Mouse (Mus musculus) neural tube, embryonic 14.5 days (tissue): ENCODE data around the gene Plxnb2. TPM values are rescaled to one million over a fixed set of nuclear protein-coding genes. Genes with fewer than 3 reads are reported as not detected.
A peak's percentile ranks its signal among the peaks of the same experiment; 100 is the strongest.

Experiments
- ATAC-seq: fragments of 200-750 bp; cut with Nextera tagmentation; 2 replicates; pipeline ENCODE4 v1.8.0; 2017; ENCODE audit warnings: low read depth, mild to moderate bottlenecking, moderate TSS enrichment, moderate library complexity
- H3K27ac ChIP-seq: fragments of 300-500 bp; sonication (generic); 2 replicates; pipeline ENCODE4 v1.5.1; 2014; ENCODE audit warnings: low read depth, mild to moderate bottlenecking, control low read depth, low read length, moderate library complexity, mixed read lengths
- H3K27me3 ChIP-seq: fragments of 300-500 bp; sonication (generic); 2 replicates; pipeline ENCODE4 v1.6.1; 2014; ENCODE audit warnings: low read length; ENCODE audit not compliant: control insufficient read depth, insufficient read depth
- H3K36me3 ChIP-seq: fragments of 300-500 bp; sonication (generic); 2 replicates; pipeline ENCODE4 v1.6.1; 2014; ENCODE audit warnings: low read length, mixed read lengths; ENCODE audit not compliant: control insufficient read depth, insufficient read depth
- H3K4me1 ChIP-seq: fragments of 300-500 bp; sonication (generic); 2 replicates; pipeline ENCODE4 v1.6.1; 2014; ENCODE audit warnings: low read length; ENCODE audit not compliant: control insufficient read depth, insufficient read depth
- H3K4me2 ChIP-seq: fragments of 300-500 bp; sonication (generic); 2 replicates; pipeline ENCODE4 v1.6.1; 2014; ENCODE audit warnings: mild to moderate bottlenecking, low read depth, low read length, control low read depth
- H3K4me3 ChIP-seq: fragments of 300-500 bp; sonication (generic); 2 replicates; pipeline ENCODE4 v1.5.1; 2014; ENCODE audit warnings: low read depth, low read length, control low read depth, mixed read lengths
- H3K9ac ChIP-seq: fragments of 300-500 bp; sonication (generic); replicated peaks from 2 replicates; pipeline ENCODE4 v1.6.1; 2014; ENCODE audit warnings: low read depth, mild to moderate bottlenecking, control low read depth, low read length, mixed read lengths
- H3K9me3 ChIP-seq: fragments of 300-500 bp; sonication (generic); 2 replicates; pipeline ENCODE4 v1.6.1; 2016; ENCODE audit warnings: low read length; ENCODE audit not compliant: control insufficient read depth
- WGBS: fragments of 180-500 bp; shearing (Covaris S2); extraction: QIAGEN DNeasy Blood & Tissue Kit; methylation state at CpG from one replicate; pipeline ENCODE4 v1.1.7; 2014; 5-methylcytosine and 5-hydroxymethylcytosine counted together
- polyA plus RNA-seq: library from polyadenylated mRNA; unstranded; fragments of >200 nt; fragmentation: Nextera tagmentation; extraction: Ambion mirVana; gene quantifications from 2 replicates; pipeline ENCODE4 v1.2.1, GENCODE M21; 2014

Gene Plxnb2
- polyA plus RNA-seq, 1 experiment from 2014 or later: 66.4 TPM

GRCm38 (mm10) chr15:89148496-89149270 lies 31.9 kb downstream of the Plxnb2 start:
- WGBS: 4% methylated on average over 25 of the region's 25 CpGs
- Histone ChIP-seq H3K27ac (peak overlapping the region; percentile 85), H3K4me1 (peaks cover 27% of the 10 kb centered on the region), H3K9ac (peak overlapping the region; percentile 86), H3K36me3 (peaks cover 12% of the 10 kb centered on the region; the same call in 1 of the 2 replicates), H3K9me3 (no peaks in the 10 kb centered on the region), H3K4me3 (peak overlapping the region; percentile 79), H3K4me2 (peak overlapping the region; percentile 87), H3K27me3 (no peaks in the 10 kb centered on the region)
- peak; percentile 3; the same call in 1 of the 2 replicates for ATAC-seq

GRCm38 (mm10) chr15:89147895-89148294 lies 32.7 kb downstream of the Plxnb2 start:
- Histone ChIP-seq H3K27me3 (no peaks in the 10 kb centered on the region), H3K4me2 (peak overlapping the region; percentile 87), H3K9ac (peak overlapping the region; percentile 86; the same call in 1 of the 2 replicates), H3K4me1 (peaks cover 27% of the 10 kb centered on the region), H3K9me3 (no peaks in the 10 kb centered on the region), H3K27ac (no peak overlapping the region), H3K36me3 (0 out of 2 replicates have a peak, but pooled peaks cover 9% of the 10 kb centered on the region), H3K4me3 (peak overlapping the region; percentile 79; the same call in 1 of the 2 replicates)
- no peak for ATAC-seq
- WGBS: 45% methylated on average over 4 of the region's 4 CpGs

DNA sequence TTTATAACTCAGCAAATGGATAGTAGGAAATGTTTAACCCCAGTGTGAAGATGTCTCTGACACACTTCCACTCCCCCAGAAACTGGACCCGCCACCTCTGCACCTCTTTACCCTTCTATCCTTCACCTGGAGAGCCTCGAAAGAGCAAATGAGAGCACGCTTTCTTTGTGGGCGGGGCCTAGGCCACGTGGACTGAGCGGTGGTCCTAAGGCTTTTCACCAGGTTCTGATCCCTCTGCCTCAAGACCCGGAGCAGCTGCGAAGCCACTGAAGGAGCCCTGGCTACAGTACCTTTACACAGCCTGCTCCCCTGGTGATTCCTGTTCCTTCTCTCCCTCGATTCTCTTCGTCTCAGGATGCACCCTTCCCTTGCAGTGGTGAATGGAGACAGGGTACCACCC lies 33.1 kb downstream of the Plxnb2 start:
- Histone ChIP-seq H3K27ac (no peak overlapping the region), H3K27me3 (no peaks in the 10 kb centered on the region), H3K9ac (no peak overlapping the region), H3K4me1 (peaks cover 27% of the 10 kb centered on the region), H3K4me2 (peak overlapping the region; percentile 87), H3K4me3 (peak overlapping the region; percentile 79; the same call in 1 of the 2 replicates), H3K36me3 (0 out of 2 replicates have a peak, but pooled peaks cover 9% of the 10 kb centered on the region), H3K9me3 (no peaks in the 10 kb centered on the region)
- no peak for ATAC-seq
- WGBS: 17% methylated on average over 10 of the region's 10 CpGs

- Histone ChIP-seq H3K36me3 (0 out of 2 replicates have a peak, but pooled peaks cover 9% of the 10 kb centered on the region), H3K27ac (peak overlapping the region; percentile 70), H3K4me2 (peak overlapping the region; percentile 87), H3K9me3 (no peaks in the 10 kb centered on the region), H3K27me3 (no peaks in the 10 kb centered on the region), H3K9ac (peak overlapping the region; percentile 63), H3K4me3 (peak overlapping the region; percentile 79), H3K4me1 (peaks cover 23% of the 10 kb centered on the region)
- WGBS: 7% methylated on average over 15 of the region's 16 CpGs
- no peak for ATAC-seq
Measured at GRCm38 (mm10) chr15:89147024-89147423, 33.6 kb downstream of the Plxnb2 start.

DNA sequence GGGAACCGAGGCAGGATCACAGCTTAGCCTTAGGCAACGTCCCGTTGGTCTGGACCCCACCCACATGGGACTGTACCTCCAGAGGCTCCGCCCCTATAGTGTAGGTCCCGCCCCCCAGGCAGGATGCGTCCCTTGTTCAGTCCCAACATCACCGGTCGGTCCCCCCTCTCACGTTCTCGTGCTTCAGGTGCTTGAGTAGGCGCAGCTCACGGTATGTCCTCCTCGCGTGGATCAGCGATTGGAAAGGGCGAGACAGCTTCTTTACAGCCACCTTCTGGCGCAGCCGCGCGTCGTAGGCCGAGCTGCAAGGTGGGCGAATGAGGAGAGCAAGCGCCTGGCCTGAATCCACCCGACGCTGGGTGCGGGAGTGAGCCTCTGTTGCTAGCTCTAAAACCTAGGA lies 34.1 kb downstream of the Plxnb2 start:
- Histone ChIP-seq H3K4me1 (peaks cover 23% of the 10 kb centered on the region), H3K4me3 (peak overlapping the region; percentile 79), H3K4me2 (peak overlapping the region; percentile 87), H3K9me3 (no peaks in the 10 kb centered on the region), H3K9ac (peak overlapping the region; percentile 63), H3K36me3 (0 out of 2 replicates have a peak, but pooled peaks cover 9% of the 10 kb centered on the region), H3K27ac (peak overlapping the region; percentile 70), H3K27me3 (no peaks in the 10 kb centered on the region)
- 1% methylated on average over 27 of the region's 27 CpGs for WGBS
- peak; percentile 36; the same call in 1 of the 2 replicates for ATAC-seq

DNA sequence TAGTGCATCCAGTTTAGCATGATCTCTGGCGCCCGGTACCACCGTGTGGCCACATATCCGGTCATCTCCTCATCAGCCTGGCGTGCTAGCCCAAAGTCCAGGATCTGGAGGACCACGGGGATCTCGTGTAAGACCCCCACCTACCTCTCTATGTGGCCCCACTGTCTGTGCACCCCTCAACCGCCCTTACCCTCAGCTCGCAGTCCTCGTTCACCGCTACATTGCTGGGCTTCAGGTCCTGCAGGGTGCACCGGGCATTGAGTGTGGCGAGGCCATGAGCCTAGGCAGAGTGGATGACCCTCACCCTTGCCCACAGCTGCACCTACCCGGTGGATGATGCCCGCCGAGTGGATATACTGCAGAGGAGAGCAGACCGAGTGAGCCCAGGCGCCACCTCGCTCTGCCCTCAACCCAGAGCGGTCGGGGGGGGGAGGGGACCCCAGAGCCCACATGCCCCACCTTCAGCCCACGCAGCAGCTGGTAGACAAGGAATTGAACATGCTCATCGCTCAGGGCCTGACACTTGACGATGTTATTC lies 34.7 kb downstream of the Plxnb2 start:
- no peak for ATAC-seq
- H3K4me2 ChIP-seq: peak overlapping the region; percentile 87
- peaks cover 24% of the 10 kb centered on the region for H3K4me1 ChIP-seq
- H3K9ac ChIP-seq: no peak overlapping the region
- 0 out of 2 replicates have a peak, but pooled peaks cover 9% of the 10 kb centered on the region for H3K36me3 ChIP-seq
- H3K27me3 ChIP-seq: 0 out of 2 replicates have a peak, but pooled peaks cover 2% of the 10 kb centered on the region
- peak overlapping the region; percentile 79 for H3K4me3 ChIP-seq
- no peak overlapping the region for H3K27ac ChIP-seq
- H3K9me3 ChIP-seq: no peaks in the 10 kb centered on the region
- 81% methylated on average over 24 of the region's 24 CpGs for WGBS

DNA sequence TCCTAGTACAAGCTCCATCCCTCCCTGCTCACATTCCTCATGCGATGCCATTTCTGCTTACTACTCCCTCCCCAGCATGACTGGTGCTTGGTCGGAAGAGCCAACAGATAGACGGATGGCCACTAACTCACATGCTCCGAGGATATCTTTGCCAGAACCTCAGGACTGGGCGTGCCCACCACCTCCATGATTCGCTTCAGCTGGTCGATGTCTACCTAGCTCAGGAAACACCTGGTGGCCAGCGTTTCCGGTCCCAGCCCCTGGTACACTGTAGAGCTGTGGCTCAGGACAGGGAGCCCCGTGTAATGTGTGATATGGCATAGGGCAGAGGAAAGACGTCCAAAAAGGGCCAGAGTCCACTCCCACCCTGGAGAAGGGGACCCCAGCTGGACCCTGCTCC lies 35.6 kb downstream of the Plxnb2 start:
- H3K4me3 ChIP-seq: no peak overlapping the region
- 0 out of 2 replicates have a peak, but pooled peaks cover 9% of the 10 kb centered on the region for H3K36me3 ChIP-seq
- H3K27ac ChIP-seq: no peak overlapping the region
- H3K4me2 ChIP-seq: no peak overlapping the region
- peaks cover 6% of the 10 kb centered on the region; the same call in 1 of the 2 replicates for H3K27me3 ChIP-seq
- no peak for ATAC-seq
- H3K9me3 ChIP-seq: no peaks in the 10 kb centered on the region
- H3K4me1 ChIP-seq: peaks cover 31% of the 10 kb centered on the region
- WGBS: 94% methylated on average over 11 of the region's 11 CpGs
- H3K9ac ChIP-seq: no peak overlapping the region

GRCm38 (mm10) chr15:89143134-89143533 lies 37.5 kb downstream of the Plxnb2 start:
- Histone ChIP-seq H3K27ac (no peak overlapping the region), H3K4me2 (no peak overlapping the region), H3K4me3 (no peak overlapping the region), H3K9me3 (no peaks in the 10 kb centered on the region), H3K36me3 (0 out of 2 replicates have a peak, but pooled peaks cover 9% of the 10 kb centered on the region), H3K27me3 (peaks cover 8% of the 10 kb centered on the region; the same call in 1 of the 2 replicates), H3K9ac (no peak overlapping the region), H3K4me1 (peaks cover 30% of the 10 kb centered on the region)
- no peak for ATAC-seq
- WGBS: 95% methylated on average over 2 of the region's 2 CpGs

DNA sequence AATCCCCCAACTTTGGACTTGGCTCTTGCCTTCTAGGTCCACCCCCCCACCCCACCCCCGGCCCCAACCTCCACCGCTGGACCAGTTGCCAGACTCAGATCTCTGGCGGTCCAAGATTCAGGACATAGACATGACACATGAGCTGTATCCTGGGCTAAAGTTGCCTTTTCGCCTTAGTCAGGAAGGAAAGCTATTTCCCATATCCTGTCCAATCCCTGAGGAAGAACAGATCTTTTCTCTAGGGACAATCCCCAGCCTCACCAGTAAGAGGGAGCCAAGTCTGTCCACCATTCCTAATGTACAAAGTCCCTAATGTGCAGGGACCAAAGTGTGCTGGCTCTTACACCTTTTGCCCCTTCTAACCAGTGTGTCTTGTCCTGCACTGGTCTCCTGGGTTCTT lies 38.7 kb downstream of the Plxnb2 start:
- Histone ChIP-seq H3K36me3 (0 out of 2 replicates have a peak, but pooled peaks cover 9% of the 10 kb centered on the region), H3K4me2 (no peak overlapping the region), H3K4me1 (peaks cover 22% of the 10 kb centered on the region), H3K27me3 (peaks cover 8% of the 10 kb centered on the region; the same call in 1 of the 2 replicates), H3K9ac (no peak overlapping the region), H3K27ac (no peak overlapping the region), H3K4me3 (no peak overlapping the region), H3K9me3 (no peaks in the 10 kb centered on the region)
- ATAC-seq: no peak
- 74% methylated on average over 4 of the region's 4 CpGs for WGBS
